Mouse (Mus musculus) MEL (cell line): Measurements from ENCODE around the gene Rnf227. TPM values are rescaled to one million over a fixed set of nuclear protein-coding genes. Genes with fewer than 3 reads are reported as not detected.

Source experiments
- DNase-seq: peaks from one replicate; pipeline ENCODE4 v3.0.0; 2011; ENCODE audit warnings: low read depth, low spot score
- H3K27ac ChIP-seq: 2 replicates; pipeline ENCODE4 v1.5.1; 2012; ENCODE audit warnings: low read depth, mild to moderate bottlenecking, control low read depth, low read length, moderate library complexity; ENCODE audit not compliant: control insufficient read depth
- H3K27me3 ChIP-seq, 2 experiments: fragments of 150-350 bp in 1 of 2; sonication (generic) in 1 of 2; 2 replicates each; pipeline ENCODE4 v1.6.1; 2012; ENCODE audit warnings: low read length in 2 of 2, mild to moderate bottlenecking in 2 of 2, improper control_type of control experiment in 1 of 2, moderate library complexity in 1 of 2; ENCODE audit not compliant: insufficient read depth in 2 of 2, control insufficient read depth in 1 of 2
- H3K36me3 ChIP-seq, 2 experiments: 2 replicates each; pipeline ENCODE4 v1.6.1; 2012 to 2014; ENCODE audit warnings: low read length in 2 of 2, improper control_type of control experiment in 1 of 2, inconsistent platforms in 1 of 2, mild to moderate bottlenecking in 1 of 2; ENCODE audit not compliant: insufficient read depth in 2 of 2, control insufficient read depth in 1 of 2
- H3K4me1 ChIP-seq, 2 experiments: fragments of 150-350 bp in 1 of 2; sonication (generic) in 1 of 2; 2 replicates each; pipeline ENCODE4 v1.6.1; 2012; ENCODE audit warnings: low read length in 2 of 2, improper control_type of control experiment in 1 of 2, mild to moderate bottlenecking in 1 of 2; ENCODE audit not compliant: insufficient read depth in 2 of 2, control insufficient read depth in 1 of 2
- H3K4me3 ChIP-seq, 2 experiments: fragments of 150-350 bp in 1 of 2; sonication (generic) in 1 of 2; 2 replicates each; pipeline ENCODE4 v1.5.1; 2012; ENCODE audit warnings: low read depth in 2 of 2, low read length in 2 of 2, mild to moderate bottlenecking in 2 of 2, moderate library complexity in 2 of 2, control low read depth in 1 of 2, improper control_type of control experiment in 1 of 2; ENCODE audit not compliant: control insufficient read depth in 1 of 2, insufficient read depth in 1 of 2
- H3K79me2 ChIP-seq: 2 replicates; pipeline ENCODE4 v1.6.1; 2012; ENCODE audit warnings: mild to moderate bottlenecking, low read length, moderate library complexity; ENCODE audit not compliant: control insufficient read depth, poor library complexity, insufficient read depth
- H3K9ac ChIP-seq: 2 replicates; pipeline ENCODE4 v1.6.1; 2012; ENCODE audit warnings: low read depth, mild to moderate bottlenecking, control low read depth, low read length, moderate library complexity; ENCODE audit not compliant: control insufficient read depth, poor library complexity, severe bottlenecking
- H3K9me3 ChIP-seq: fragments of 150-350 bp; sonication (generic); replicated peaks from 2 replicates; pipeline ENCODE4 v1.6.1; 2012; ENCODE audit warnings: mild to moderate bottlenecking, low read length, improper control_type of control experiment, moderate library complexity; ENCODE audit not compliant: insufficient read depth
- BHLHE40 ChIP-seq: IDR thresholded peaks from 2 replicates; pipeline ENCODE4 v1.6.1; 2012; ENCODE audit warnings: low read depth, mild to moderate bottlenecking, inconsistent platforms, low read length, improper control_type of control experiment, borderline replicate concordance
- CTCF ChIP-seq, 3 experiments: IDR thresholded peaks in 2 of 3; conservative IDR thresholded peaks in 1 of 3; 2 replicates each; pipeline ENCODE4 v1.5.1; 2011 to 2012; ENCODE audit warnings: low read length in 3 of 3, low read depth in 2 of 3, mild to moderate bottlenecking in 2 of 3, improper control_type of control experiment in 1 of 3, inconsistent platforms in 1 of 3, mixed read lengths in 1 of 3, moderate library complexity in 1 of 3; ENCODE audit not compliant: control insufficient read depth in 1 of 3, insufficient read depth in 1 of 3, poor library complexity in 1 of 3, severe bottlenecking in 1 of 3
- E2F4 ChIP-seq: IDR thresholded peaks from 2 replicates; pipeline ENCODE4 v1.6.1; 2011; ENCODE audit warnings: low read depth, low read length, improper control_type of control experiment, borderline replicate concordance
- EP300 ChIP-seq, 2 experiments: IDR thresholded peaks; 2 replicates each; pipeline ENCODE4 v1.6.1; 2011; ENCODE audit warnings: improper control_type of control experiment in 2 of 2, low read length in 2 of 2, low read depth in 1 of 2, mild to moderate bottlenecking in 1 of 2
- GABPA ChIP-seq: IDR thresholded peaks from 2 replicates; pipeline ENCODE4 v1.6.1; 2012; ENCODE audit warnings: low read depth, mild to moderate bottlenecking, inconsistent platforms, low read length, improper control_type of control experiment, moderate library complexity
- HCFC1 ChIP-seq: IDR thresholded peaks from 2 replicates; pipeline ENCODE4 v1.6.1; 2012; ENCODE audit warnings: low read depth, mild to moderate bottlenecking, inconsistent platforms, low read length, improper control_type of control experiment, moderate library complexity
- JUND ChIP-seq: IDR thresholded peaks from 2 replicates; pipeline ENCODE4 v1.6.1; 2011; ENCODE audit warnings: low read depth, mild to moderate bottlenecking, improper control_type of control experiment, low read length
- KAT2A ChIP-seq: conservative IDR thresholded peaks from 2 replicates; pipeline ENCODE4 v1.6.1; 2012; ENCODE audit warnings: low read depth, low read length, improper control_type of control experiment, inconsistent platforms
- MAFK ChIP-seq: IDR thresholded peaks from 2 replicates; pipeline ENCODE4 v1.6.1; 2011; ENCODE audit warnings: low read depth, mild to moderate bottlenecking, low read length, improper control_type of control experiment, borderline replicate concordance
- MAX ChIP-seq: IDR thresholded peaks from 2 replicates; pipeline ENCODE4 v1.6.1; 2011; ENCODE audit warnings: low read length, improper control_type of control experiment
- MEF2A ChIP-seq: IDR thresholded peaks from 2 replicates; pipeline ENCODE4 v1.6.1; 2014; ENCODE audit warnings: low read depth, mild to moderate bottlenecking, inconsistent platforms, low read length, improper control_type of control experiment; ENCODE audit not compliant: poor library complexity, insufficient replicate concordance, severe bottlenecking; ENCODE audit errors: extremely low read depth
- MXI1 ChIP-seq: IDR thresholded peaks from 2 replicates; pipeline ENCODE4 v1.6.1; 2011; ENCODE audit warnings: mild to moderate bottlenecking, low read depth, low read length, improper control_type of control experiment
- MYB ChIP-seq: IDR thresholded peaks from 2 replicates; pipeline ENCODE4 v1.6.1; 2011; ENCODE audit warnings: mild to moderate bottlenecking, low read depth, low read length, improper control_type of control experiment
- MYC ChIP-seq: IDR thresholded peaks from 2 replicates; pipeline ENCODE4 v1.6.1; 2011; ENCODE audit warnings: low read depth, mild to moderate bottlenecking, low read length, improper control_type of control experiment, moderate library complexity
- NRF1 ChIP-seq: IDR thresholded peaks from 2 replicates; pipeline ENCODE4 v1.6.1; 2014; ENCODE audit warnings: low read depth, mild to moderate bottlenecking, inconsistent platforms, low read length, improper control_type of control experiment, moderate library complexity; ENCODE audit not compliant: poor library complexity, insufficient read depth, severe bottlenecking
- POLR2A ChIP-seq, 2 experiments: IDR thresholded peaks; 2 replicates each; pipeline ENCODE4 v1.6.1; 2011 to 2012; ENCODE audit warnings: low read length in 2 of 2, mild to moderate bottlenecking in 2 of 2, control low read depth in 1 of 2, improper control_type of control experiment in 1 of 2, low read depth in 1 of 2, moderate library complexity in 1 of 2; ENCODE audit not compliant: control insufficient read depth in 1 of 2, insufficient read depth in 1 of 2, poor library complexity in 1 of 2
- POLR2AphosphoS2 ChIP-seq: IDR thresholded peaks from 2 replicates; pipeline ENCODE4 v1.6.1; 2011; ENCODE audit warnings: low read length, improper control_type of control experiment
- POLR2AphosphoS5 ChIP-seq: IDR thresholded peaks from 2 replicates; pipeline ENCODE4 v1.6.1; 2012; ENCODE audit warnings: low read depth, borderline replicate concordance, mild to moderate bottlenecking, inconsistent platforms, low read length, moderate library complexity, mixed read lengths
- RAD21 ChIP-seq: IDR thresholded peaks from 2 replicates; pipeline ENCODE4 v1.6.1; 2011; ENCODE audit warnings: mild to moderate bottlenecking, low read depth, low read length, improper control_type of control experiment
- RCOR1 ChIP-seq: IDR thresholded peaks from 2 replicates; pipeline ENCODE4 v1.6.1; 2012; ENCODE audit warnings: low read depth, mild to moderate bottlenecking, inconsistent platforms, low read length, improper control_type of control experiment
- SIN3A ChIP-seq: IDR thresholded peaks from 2 replicates; pipeline ENCODE4 v1.6.1; 2012; ENCODE audit warnings: low read length, improper control_type of control experiment, inconsistent platforms
- SMC3 ChIP-seq: IDR thresholded peaks from 2 replicates; pipeline ENCODE4 v1.6.1; 2011; ENCODE audit warnings: low read depth, low read length, improper control_type of control experiment
- TBP ChIP-seq: IDR thresholded peaks from 2 replicates; pipeline ENCODE4 v1.8.0; 2011; ENCODE audit warnings: low read depth, low read length, improper control_type of control experiment
- TCF12 ChIP-seq: IDR thresholded peaks from 2 replicates; pipeline ENCODE4 v1.6.1; 2014; ENCODE audit warnings: low read depth, mild to moderate bottlenecking, inconsistent platforms, low read length, improper control_type of control experiment, moderate library complexity
- UBTF ChIP-seq: IDR thresholded peaks from 2 replicates; pipeline ENCODE4 v1.6.1; 2012; ENCODE audit warnings: low read depth, mild to moderate bottlenecking, inconsistent platforms, low read length, improper control_type of control experiment, moderate library complexity, borderline replicate concordance; ENCODE audit not compliant: insufficient read depth
- USF1 ChIP-seq: IDR thresholded peaks from 2 replicates; pipeline ENCODE4 v1.6.1; 2014; ENCODE audit warnings: low read depth, mild to moderate bottlenecking, inconsistent platforms, low read length, improper control_type of control experiment, moderate library complexity
- USF2 ChIP-seq, 2 experiments: IDR thresholded peaks; 2 replicates each; pipeline ENCODE4 v1.6.1; 2011 to 2012; ENCODE audit warnings: improper control_type of control experiment in 2 of 2, low read length in 2 of 2, borderline replicate concordance in 1 of 2, inconsistent platforms in 1 of 2, low read depth in 1 of 2, mild to moderate bottlenecking in 1 of 2; ENCODE audit not compliant: insufficient read depth in 1 of 2
- ZC3H11A ChIP-seq: IDR thresholded peaks from 2 replicates; pipeline ENCODE4 v1.6.1; 2012; ENCODE audit warnings: low read depth, mild to moderate bottlenecking, inconsistent platforms, low read length, improper control_type of control experiment
- ZKSCAN1 ChIP-seq: IDR thresholded peaks from 2 replicates; pipeline ENCODE4 v1.6.1; 2012; ENCODE audit warnings: low read depth, mild to moderate bottlenecking, inconsistent platforms, low read length, improper control_type of control experiment, moderate library complexity
- ZNF384 ChIP-seq: IDR thresholded peaks from 2 replicates; pipeline ENCODE4 v1.6.1; 2012; ENCODE audit warnings: low read depth, mild to moderate bottlenecking, inconsistent platforms, low read length, improper control_type of control experiment
- polyA plus RNA-seq, 2 experiments: library from polyadenylated mRNA; stranded (reverse) in 1 of 2; unstranded in 1 of 2; fragments of >175 nt in 1 of 2; fragments of >200 nt in 1 of 2; gene quantifications; 2 replicates each; pipeline versions ENCODE4 v1.2.1 to v1.2.4; 2012; ENCODE audit warnings: low replicate concordance in 2 of 2, low read depth in 1 of 2; ENCODE audit not compliant: insufficient read length in 2 of 2, insufficient read depth in 1 of 2, missing spikeins in 1 of 2
- total RNA-seq: library from RNA; depleted of rRNA; stranded (reverse); fragments of 300-350 nt; gene quantifications from 2 replicates; pipeline ENCODE4 v1.2.3, GENCODE M21; 2012

Rnf227 gene
- total and polyA plus RNA-seq, 3 experiments, result 11.5 to 12.4 TPM; not detected in 1

- no peaks in the 10 kb centered on the region for H3K27me3 ChIP-seq
- no peak for DNase-seq
- H3K4me1 ChIP-seq, result peaks cover 0 to 7% of the 10 kb centered on the region in 2 experiments; a peak in 2 of 4 replicates
- peaks cover 2% of the 10 kb centered on the region in 2 experiments; a peak in 2 of 4 replicates for H3K36me3 ChIP-seq
- H3K9me3 ChIP-seq, result no peaks in the 10 kb centered on the region
- H3K79me2 ChIP-seq, result no peaks in the 10 kb centered on the region
- H3K4me3 ChIP-seq, result no peak overlapping the region
- no peak overlapping the region for H3K9ac ChIP-seq
- no peak for TF ChIP-seq POLR2AphosphoS2
- TF ChIP-seq JUND, result no peak
- no peak for TF ChIP-seq ZNF384
- no peak for TF ChIP-seq GABPA
- TF ChIP-seq SIN3A, result no peak
- TF ChIP-seq MAX, result no peak
- no peak for TF ChIP-seq MXI1
- no peak for TF ChIP-seq ZKSCAN1
- no peak for TF ChIP-seq MAFK
- TF ChIP-seq RCOR1, result no peak
- no peak for TF ChIP-seq MYB
- TF ChIP-seq E2F4, result no peak
- TF ChIP-seq TCF12, result no peak
- no peak for TF ChIP-seq TBP
- TF ChIP-seq BHLHE40, result no peak
- no peak for TF ChIP-seq EP300 (IDR thresholded peaks at IDR 0.05; ENCODE audit: low read depth in 1 of 2, low read length in 2 of 2)
- no peak for TF ChIP-seq NRF1
- TF ChIP-seq, all 39 proteins: peak for 0
- no peak overlapping the region for H3K27ac ChIP-seq
These were observed 42.5 kb upstream of the Rnf227 start for GRCm38 (mm10) chr11:69297799-69298198.

GRCm38 (mm10) chr11:69298231-69298630 is 42.0 kb upstream of the Rnf227 start:
- no peaks in the 10 kb centered on the region for H3K79me2 ChIP-seq
- H3K4me1 ChIP-seq, result peaks cover 0 to 7% of the 10 kb centered on the region in 2 experiments; a peak in 2 of 4 replicates
- DNase-seq, result no peak
- H3K9me3 ChIP-seq, result no peaks in the 10 kb centered on the region
- H3K36me3 ChIP-seq, result peaks cover 2% of the 10 kb centered on the region in 2 experiments; a peak in 2 of 4 replicates
- TF ChIP-seq UBTF (no peak), MEF2A (no peak), USF2 (IDR thresholded peaks at IDR 0.05; ENCODE audit: borderline replicate concordance in 1 of 2, insufficient read depth in 1 of 2, low read depth in 1 of 2, low read length in 2 of 2) (no peak), MYC (no peak), ZNF384 (no peak), POLR2A (IDR thresholded peaks at IDR 0.05; ENCODE audit: control insufficient read depth in 1 of 2, insufficient read depth in 1 of 2, low read depth in 1 of 2, low read length in 2 of 2, poor library complexity in 1 of 2) (no peak), CTCF (IDR thresholded peaks at IDR 0.05 in 2 of 3, conservative IDR thresholded peaks at IDR 0.05 in 1 of 3; ENCODE audit: control insufficient read depth in 1 of 3, insufficient read depth in 1 of 3, low read depth in 2 of 3, low read length in 3 of 3, poor library complexity in 1 of 3, severe bottlenecking in 1 of 3) (no peak), KAT2A (no peak), MXI1 (no peak), HCFC1 (no peak), USF1 (no peak), RCOR1 (no peak), POLR2AphosphoS5 (no peak), ZC3H11A (no peak), NRF1 (no peak), SMC3 (no peak), RAD21 (no peak)
- H3K27me3 ChIP-seq, result no peaks in the 10 kb centered on the region
- no peak overlapping the region for H3K4me3 ChIP-seq
- no peak overlapping the region for H3K9ac ChIP-seq
- H3K27ac ChIP-seq, result no peak overlapping the region
